Mouse (Mus musculus) midbrain, embryonic 10.5 days (tissue): ENCODE data around the gene Nav2. TPM values are rescaled to one million over a fixed set of nuclear protein-coding genes. Genes with fewer than 3 reads are reported as not detected.

Experiments
- DNase-seq: peaks from one replicate; pipeline ENCODE4 v3.0.0-alpha.2; 2017; ENCODE audit warnings: low spot score
- H3K27ac ChIP-seq: fragments of 300-500 bp; sonication (generic); replicated peaks from 2 replicates; pipeline ENCODE4 v1.5.1; 2016; ENCODE audit warnings: mild to moderate bottlenecking
- H3K27me3 ChIP-seq: fragments of 300-500 bp; sonication (generic); 2 replicates; pipeline ENCODE4 v1.6.1; 2016; ENCODE audit warnings: low read depth, mild to moderate bottlenecking; ENCODE audit not compliant: poor library complexity, severe bottlenecking
- H3K36me3 ChIP-seq: fragments of 300-500 bp; sonication (generic); 2 replicates; pipeline ENCODE4 v1.6.1; 2016; ENCODE audit warnings: mild to moderate bottlenecking, moderate library complexity
- H3K4me1 ChIP-seq: fragments of 300-500 bp; sonication (generic); 2 replicates; pipeline ENCODE4 v1.6.1; 2016
- H3K4me3 ChIP-seq: fragments of 300-500 bp; sonication (generic); 2 replicates; pipeline ENCODE4 v1.5.1; 2016; ENCODE audit warnings: mild to moderate bottlenecking, moderate library complexity
- H3K9me3 ChIP-seq: fragments of 300-500 bp; sonication (generic); replicated peaks from 2 replicates; pipeline ENCODE4 v1.6.1; 2016; ENCODE audit warnings: mild to moderate bottlenecking
- WGBS: fragments of 180-500 bp; shearing (Covaris S2); methylation state at CpG from one replicate; pipeline ENCODE4 v1.1.7; 2016; 5-methylcytosine and 5-hydroxymethylcytosine counted together
- polyA plus RNA-seq: library from polyadenylated mRNA; unstranded; fragments of >200 nt; fragmentation: Nextera tagmentation; extraction: Ambion mirVana; gene quantifications from 2 replicates; pipeline ENCODE4 v1.2.1, GENCODE M21; 2016

The Nav2 gene
- polyA plus RNA-seq, 1 experiment from 2014 or later: 13.7 TPM

DNA sequence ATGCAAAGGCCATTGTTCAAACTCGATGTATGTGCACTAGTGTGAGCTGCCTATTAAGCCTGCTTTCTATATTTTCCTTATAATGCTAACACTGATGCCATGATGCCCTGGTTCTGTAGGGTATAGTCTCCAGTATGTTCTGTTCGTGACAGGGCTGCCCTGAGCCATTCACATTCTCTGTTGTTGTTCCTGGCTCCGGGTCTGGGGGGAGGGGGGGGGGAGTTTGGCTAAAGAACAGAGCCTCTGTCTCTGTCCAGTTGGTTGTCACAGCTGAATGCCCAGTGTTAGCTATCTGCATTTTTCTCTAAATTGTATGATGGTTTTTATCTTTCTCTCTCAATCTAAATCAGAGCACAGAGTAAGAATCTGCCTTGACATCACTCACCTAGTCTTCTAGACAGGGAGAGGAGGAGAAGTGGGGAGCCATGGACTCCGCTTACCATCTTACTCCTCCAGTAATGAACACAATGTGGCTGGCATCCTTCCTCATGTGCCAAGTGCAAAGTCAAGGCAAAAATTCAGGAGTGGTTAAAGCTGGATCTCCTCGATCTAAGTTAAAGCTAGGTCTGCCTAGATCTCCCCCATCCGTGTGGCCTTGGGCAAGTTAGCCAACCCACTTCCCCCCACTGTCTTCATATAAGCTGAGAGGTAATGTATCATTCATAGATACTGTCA lies 605.4 kb downstream of the Nav2 start:
- Histone ChIP-seq H3K9me3 (no peaks in the 10 kb centered on the region), H3K4me1 (peaks cover 6% of the 10 kb centered on the region), H3K36me3 (no peaks in the 10 kb centered on the region), H3K27me3 (0 out of 2 replicates have a peak, but pooled peaks cover 8% of the 10 kb centered on the region), H3K4me3 (no peak overlapping the region), H3K27ac (no peak overlapping the region)
- no peak for DNase-seq
- WGBS: 86% methylated on average over 6 of the region's 6 CpGs

DNA sequence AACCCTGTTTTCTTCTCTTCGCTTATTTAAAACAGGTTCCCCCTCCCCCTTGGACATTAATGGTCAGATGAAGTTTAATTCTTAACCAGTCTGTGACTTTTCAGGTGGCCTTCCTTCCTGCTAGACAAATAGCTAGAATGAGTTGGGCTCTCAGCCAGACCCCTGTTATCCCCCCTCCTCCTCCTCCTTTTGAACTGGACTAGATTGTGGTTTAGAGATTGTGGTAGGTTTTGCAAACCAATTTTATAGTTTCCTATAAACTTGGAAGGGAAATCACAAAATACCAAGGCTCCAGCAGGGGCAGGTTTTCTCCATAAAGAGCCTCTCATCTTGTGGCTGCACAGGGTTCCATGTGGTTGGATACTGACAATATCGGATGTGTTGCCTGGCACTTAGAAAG lies 606.5 kb downstream of the Nav2 start:
- H3K27ac ChIP-seq: no peak overlapping the region
- peaks cover 15% of the 10 kb centered on the region for H3K4me1 ChIP-seq
- WGBS: 93% methylated on average over 2 of the region's 2 CpGs
- peaks cover 10% of the 10 kb centered on the region for H3K27me3 ChIP-seq
- H3K9me3 ChIP-seq: no peaks in the 10 kb centered on the region
- DNase-seq: no peak
- no peak overlapping the region for H3K4me3 ChIP-seq
- no peaks in the 10 kb centered on the region for H3K36me3 ChIP-seq

DNA sequence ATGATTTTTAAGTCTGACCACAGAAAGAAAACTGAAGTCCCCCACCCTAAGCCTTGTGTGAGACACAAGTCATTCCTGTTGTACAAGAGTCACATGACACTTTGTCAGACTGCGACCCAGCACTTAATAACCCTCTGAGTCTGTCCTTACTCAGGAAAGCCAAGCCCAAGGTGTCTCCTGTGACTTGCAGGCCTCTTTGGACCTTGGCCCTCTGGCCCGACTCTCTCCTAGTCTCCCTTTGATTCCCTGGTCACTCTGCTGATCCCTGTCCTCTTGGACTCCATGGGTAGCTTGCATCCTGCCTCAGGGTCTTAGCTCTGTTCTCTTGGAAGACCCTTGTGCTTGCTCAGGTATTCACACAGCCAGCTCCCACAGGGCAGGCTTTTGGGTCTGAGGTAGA lies 612.0 kb downstream of the Nav2 start:
- DNase-seq: no peak
- Histone ChIP-seq H3K4me3 (no peak overlapping the region), H3K36me3 (no peaks in the 10 kb centered on the region), H3K9me3 (no peaks in the 10 kb centered on the region), H3K27ac (no peak overlapping the region), H3K4me1 (peaks cover 66% of the 10 kb centered on the region), H3K27me3 (peaks cover 42% of the 10 kb centered on the region)
- 69% methylated on average over 2 of the region's 2 CpGs for WGBS

- H3K36me3 ChIP-seq: no peaks in the 10 kb centered on the region
- H3K4me1 ChIP-seq: peaks cover 73% of the 10 kb centered on the region
- peak overlapping the region; percentile 55; the same call in 1 of the 2 replicates for H3K4me3 ChIP-seq
- WGBS: 18% methylated on average over 4 of the region's 4 CpGs
- peak overlapping the region; percentile 13; the same call in 1 of the 2 replicates for H3K27ac ChIP-seq
- DNase-seq: no peak
- no peaks in the 10 kb centered on the region for H3K9me3 ChIP-seq
- H3K27me3 ChIP-seq: peaks cover 47% of the 10 kb centered on the region
Observed at GRCm38 (mm10) chr7:49521349-49521748, 612.8 kb downstream of the Nav2 start.

DNA sequence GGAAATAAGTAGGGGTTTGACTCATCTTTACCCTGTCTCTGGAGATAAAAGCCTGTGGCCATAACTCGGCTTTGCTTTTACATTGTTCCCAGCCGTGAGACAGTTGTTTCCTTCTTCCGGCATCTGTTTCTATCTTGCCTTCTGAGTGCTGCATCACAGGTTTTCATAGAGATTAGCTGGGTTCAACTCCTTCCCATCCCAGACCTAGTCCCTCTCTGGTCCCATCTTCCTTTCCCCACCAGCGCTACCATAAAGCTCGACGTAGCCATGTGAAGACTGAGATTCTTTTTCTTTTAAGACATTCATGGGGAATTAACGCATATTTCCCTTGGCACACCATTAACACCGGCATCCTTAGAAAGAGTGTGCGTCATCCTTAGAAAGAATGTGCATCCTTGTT lies 613.5 kb downstream of the Nav2 start:
- no peaks in the 10 kb centered on the region for H3K36me3 ChIP-seq
- WGBS: 3% methylated on average over 9 of the region's 9 CpGs
- H3K27me3 ChIP-seq: peaks cover 47% of the 10 kb centered on the region
- peak; percentile 38 for DNase-seq
- peak overlapping the region; percentile 55 for H3K4me3 ChIP-seq
- H3K27ac ChIP-seq: peak overlapping the region; percentile 13
- H3K9me3 ChIP-seq: no peaks in the 10 kb centered on the region
- peaks cover 76% of the 10 kb centered on the region for H3K4me1 ChIP-seq

- H3K4me3 ChIP-seq: peak overlapping the region; percentile 55
- DNase-seq: peak; percentile 76
- under 1% methylated on average over 24 of the region's 24 CpGs for WGBS
- peak overlapping the region; percentile 67 for H3K27ac ChIP-seq
- H3K4me1 ChIP-seq: peaks cover 82% of the 10 kb centered on the region
- no peaks in the 10 kb centered on the region for H3K36me3 ChIP-seq
- no peaks in the 10 kb centered on the region for H3K9me3 ChIP-seq
- H3K27me3 ChIP-seq: peaks cover 47% of the 10 kb centered on the region
Observed at GRCm38 (mm10) chr7:49522411-49523114, 614.0 kb downstream of the Nav2 start.

DNA sequence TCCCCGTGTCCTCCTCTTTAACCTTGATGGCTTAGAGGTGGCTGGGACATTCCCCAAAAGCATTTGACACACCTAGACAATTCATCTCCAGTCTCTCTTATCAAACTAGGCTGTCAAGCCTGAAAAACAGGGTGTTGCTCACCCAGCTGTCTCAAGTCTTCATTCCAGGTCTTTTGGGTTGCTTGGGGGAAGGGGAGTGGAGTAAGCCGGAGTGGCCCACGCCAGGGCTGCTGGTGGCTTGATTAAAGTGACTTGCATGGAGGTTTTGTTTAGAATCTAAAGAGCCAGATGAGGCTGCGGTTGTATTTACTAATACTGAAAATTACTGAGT lies 614.6 kb downstream of the Nav2 start:
- 15% methylated on average over 4 of the region's 4 CpGs for WGBS
- Histone ChIP-seq H3K27ac (peak overlapping the region; percentile 67), H3K4me3 (peak overlapping the region; percentile 55), H3K4me1 (peaks cover 87% of the 10 kb centered on the region), H3K9me3 (no peaks in the 10 kb centered on the region), H3K36me3 (no peaks in the 10 kb centered on the region), H3K27me3 (peaks cover 42% of the 10 kb centered on the region)
- no peak for DNase-seq

GRCm38 (mm10) chr7:49523729-49524128 lies 615.2 kb downstream of the Nav2 start:
- Histone ChIP-seq H3K9me3 (no peaks in the 10 kb centered on the region), H3K36me3 (no peaks in the 10 kb centered on the region), H3K27me3 (peaks cover 39% of the 10 kb centered on the region), H3K4me1 (peaks cover 92% of the 10 kb centered on the region), H3K4me3 (peak overlapping the region; percentile 55), H3K27ac (peak overlapping the region; percentile 57)
- WGBS: 21% methylated on average over 5 of the region's 5 CpGs
- DNase-seq: peak; percentile 45

- DNase-seq: no peak
- peaks cover 76% of the 10 kb centered on the region for H3K4me1 ChIP-seq
- no peaks in the 10 kb centered on the region for H3K9me3 ChIP-seq
Observed at GRCm38 (mm10) chr7:49525348-49526100, 617.0 kb downstream of the Nav2 start.

GRCm38 (mm10) chr7:49526101-49526499 lies 617.6 kb downstream of the Nav2 start:
- WGBS: 79% methylated on average over 4 of the region's 4 CpGs
- Histone ChIP-seq H3K27me3 (peaks cover 26% of the 10 kb centered on the region), H3K36me3 (no peaks in the 10 kb centered on the region), H3K9me3 (no peaks in the 10 kb centered on the region), H3K4me1 (peaks cover 70% of the 10 kb centered on the region), H3K27ac (0 out of 2 replicates have a peak overlapping the region, but pooled peaks have one; percentile 24), H3K4me3 (no peak overlapping the region)
- DNase-seq: no peak

More at GRCm38 (mm10) chr7:49525348-49526100, 617.0 kb downstream of the Nav2 start:
- peaks cover 31% of the 10 kb centered on the region for H3K27me3 ChIP-seq
- no peak overlapping the region for H3K4me3 ChIP-seq
- peak overlapping the region; percentile 24; the same call in 1 of the 2 replicates for H3K27ac ChIP-seq
- H3K36me3 ChIP-seq: no peaks in the 10 kb centered on the region
- 53% methylated on average over 11 of the region's 11 CpGs for WGBS

DNA sequence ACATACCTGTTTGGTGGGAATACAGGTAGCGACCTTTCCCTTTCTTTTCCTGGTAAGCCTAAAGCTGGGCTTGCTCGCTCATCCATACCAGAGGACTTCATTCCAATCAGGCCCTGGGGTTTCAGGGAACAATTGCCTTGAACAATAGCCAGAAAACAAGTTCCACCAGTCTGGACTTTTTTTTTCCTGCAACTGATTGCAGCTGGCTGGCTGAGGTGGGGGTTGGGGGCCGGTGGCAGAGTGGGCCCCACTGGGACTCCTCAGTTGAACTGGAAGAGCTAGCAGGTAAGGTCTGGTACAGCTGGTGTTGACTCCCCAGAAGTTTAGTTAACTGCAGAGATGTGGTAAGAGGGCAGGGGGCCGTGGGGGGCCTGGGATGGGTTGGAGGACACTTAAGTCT lies 619.0 kb downstream of the Nav2 start:
- H3K36me3 ChIP-seq: no peaks in the 10 kb centered on the region
- 14% methylated on average over 4 of the region's 4 CpGs for WGBS
- DNase-seq: no peak
- peaks cover 17% of the 10 kb centered on the region for H3K27me3 ChIP-seq
- H3K9me3 ChIP-seq: no peaks in the 10 kb centered on the region
- peaks cover 56% of the 10 kb centered on the region for H3K4me1 ChIP-seq
- H3K27ac ChIP-seq: peak overlapping the region; percentile 68
- no peak overlapping the region for H3K4me3 ChIP-seq

- H3K27ac ChIP-seq: peak overlapping the region; percentile 68
- H3K36me3 ChIP-seq: no peaks in the 10 kb centered on the region
- peaks cover 52% of the 10 kb centered on the region for H3K4me1 ChIP-seq
- H3K9me3 ChIP-seq: no peaks in the 10 kb centered on the region
- H3K27me3 ChIP-seq: peaks cover 17% of the 10 kb centered on the region
- no peak overlapping the region for H3K4me3 ChIP-seq
- DNase-seq: no peak
- WGBS: 9% methylated on average over 4 of the region's 4 CpGs
Observed at GRCm38 (mm10) chr7:49527925-49528324, 619.4 kb downstream of the Nav2 start.
